Mouse (Mus musculus): Measurements from ENCODE around the gene Slc46a1.

The Slc46a1 gene

GRCm38 (mm10) chr11:78465568-78466180, at the start of gene Slc46a1:
Gene Slc46a1 (plus strand): TSS chr11:78465697.
- no peak for DNase-seq (ENCODE audit: low read depth, low spot score)

GRCm38 (mm10) chr11:78416854-78417253, 48.6 kb upstream of the Slc46a1 start:
- DNase-seq (ENCODE audit: low read depth, low spot score), result no peak

GRCm38 (mm10) chr11:78420263-78420889, 45.1 kb upstream of the Slc46a1 start:
- no peak for DNase-seq (ENCODE audit: low read depth, low spot score)

- no peak for DNase-seq (ENCODE audit: low read depth, low spot score)
These were observed 44.1 kb upstream of the Slc46a1 start for GRCm38 (mm10) chr11:78421201-78422009.

GRCm38 (mm10) chr11:78422055-78422819, 43.3 kb upstream of the Slc46a1 start, which contains the start of gene Slc13a2:
Gene Slc13a2 (minus strand): TSS chr11:78422217.
- DNase-seq (ENCODE audit: low read depth, low spot score), result no peak

- DNase-seq (ENCODE audit: low read depth, low spot score), result no peak
These were observed 41.1 kb upstream of the Slc46a1 start for GRCm38 (mm10) chr11:78424352-78424751.

GRCm38 (mm10) chr11:78425572-78425971, 39.9 kb upstream of the Slc46a1 start:
- no peak for DNase-seq (ENCODE audit: low read depth, low spot score)

- no peak for DNase-seq (ENCODE audit: low read depth, low spot score)
These were observed 37.8 kb upstream of the Slc46a1 start for GRCm38 (mm10) chr11:78427655-78428054.

GRCm38 (mm10) chr11:78428309-78428708, 37.2 kb upstream of the Slc46a1 start:
- no peak for DNase-seq (ENCODE audit: low read depth, low spot score)

- no peak for DNase-seq (ENCODE audit: low read depth, low spot score)
These were observed 35.2 kb upstream of the Slc46a1 start for GRCm38 (mm10) chr11:78430195-78430878.

GRCm38 (mm10) chr11:78431176-78431575, 34.3 kb upstream of the Slc46a1 start:
- no peak for DNase-seq (ENCODE audit: low read depth, low spot score)

GRCm38 (mm10) chr11:78434052-78434451, 31.4 kb upstream of the Slc46a1 start:
- no peak for DNase-seq (ENCODE audit: low read depth, low spot score)

- no peak for DNase-seq (ENCODE audit: low read depth, low spot score)
These were observed 29.6 kb upstream of the Slc46a1 start for GRCm38 (mm10) chr11:78435776-78436349.

GRCm38 (mm10) chr11:78437182-78437581, 28.3 kb upstream of the Slc46a1 start:
- DNase-seq (ENCODE audit: low read depth, low spot score), result no peak

- DNase-seq (ENCODE audit: low read depth, low spot score), result no peak
These were observed 27.0 kb upstream of the Slc46a1 start for GRCm38 (mm10) chr11:78438399-78438930.

GRCm38 (mm10) chr11:78443115-78443514, 22.4 kb upstream of the Slc46a1 start:
- no peak for DNase-seq (ENCODE audit: low read depth, low spot score)

GRCm38 (mm10) chr11:78447168-78447567, 18.3 kb upstream of the Slc46a1 start:
- DNase-seq (ENCODE audit: low read depth, low spot score), result no peak

GRCm38 (mm10) chr11:78448242-78448641, 17.3 kb upstream of the Slc46a1 start:
- DNase-seq (ENCODE audit: low read depth, low spot score), result no peak

- DNase-seq (ENCODE audit: low read depth, low spot score), result no peak
These were observed 15.2 kb upstream of the Slc46a1 start for GRCm38 (mm10) chr11:78450337-78450736.

GRCm38 (mm10) chr11:78453675-78454074, 11.8 kb upstream of the Slc46a1 start:
- peak; percentile 21 for DNase-seq (ENCODE audit: low read depth, low spot score)

GRCm38 (mm10) chr11:78454276-78454675, 11.2 kb upstream of the Slc46a1 start:
- DNase-seq (ENCODE audit: low read depth, low spot score), result no peak
